Mouse (Mus musculus): Measurements from ENCODE around the gene Kctd15.

The Kctd15 gene

GRCm38 (mm10) chr7:34620411-34620810 is 36.1 kb downstream of the Kctd15 start:
- DNase-seq (ENCODE audit: low read depth): no peak

- no peak for DNase-seq (ENCODE audit: low read depth)
Observed at GRCm38 (mm10) chr7:34618141-34618890, 38.2 kb downstream of the Kctd15 start.

DNA sequence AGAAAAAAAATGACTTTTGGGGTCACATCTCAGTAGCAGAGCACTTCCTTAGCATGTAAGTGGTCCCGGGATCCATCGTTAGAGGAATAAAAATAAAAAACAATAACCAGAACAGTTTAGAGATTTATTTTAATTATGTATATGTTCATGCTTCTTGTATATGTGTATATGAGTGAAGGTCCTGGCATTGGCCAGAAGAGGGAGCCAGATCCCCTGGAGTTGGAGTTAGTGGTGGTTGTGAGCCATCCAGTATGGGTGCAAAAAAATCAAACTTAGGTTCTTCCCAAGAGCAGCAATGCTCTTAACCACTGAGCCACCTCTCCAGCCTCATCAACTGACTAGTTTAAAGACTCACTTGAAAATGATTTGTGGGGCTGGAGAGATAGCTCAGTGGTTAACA is 40.3 kb downstream of the Kctd15 start:
- DNase-seq (ENCODE audit: low read depth): no peak

- DNase-seq (ENCODE audit: low read depth): no peak
Observed at GRCm38 (mm10) chr7:34610445-34610844, 46.1 kb downstream of the Kctd15 start.

GRCm38 (mm10) chr7:34607334-34607970 is 49.1 kb downstream of the Kctd15 start:
- no peak for DNase-seq (ENCODE audit: low read depth)

- DNase-seq (ENCODE audit: low read depth): no peak
Observed at GRCm38 (mm10) chr7:34606729-34607128, 49.8 kb downstream of the Kctd15 start.

GRCm38 (mm10) chr7:34606051-34606450 is 50.5 kb downstream of the Kctd15 start:
- DNase-seq (ENCODE audit: low read depth): no peak

DNA sequence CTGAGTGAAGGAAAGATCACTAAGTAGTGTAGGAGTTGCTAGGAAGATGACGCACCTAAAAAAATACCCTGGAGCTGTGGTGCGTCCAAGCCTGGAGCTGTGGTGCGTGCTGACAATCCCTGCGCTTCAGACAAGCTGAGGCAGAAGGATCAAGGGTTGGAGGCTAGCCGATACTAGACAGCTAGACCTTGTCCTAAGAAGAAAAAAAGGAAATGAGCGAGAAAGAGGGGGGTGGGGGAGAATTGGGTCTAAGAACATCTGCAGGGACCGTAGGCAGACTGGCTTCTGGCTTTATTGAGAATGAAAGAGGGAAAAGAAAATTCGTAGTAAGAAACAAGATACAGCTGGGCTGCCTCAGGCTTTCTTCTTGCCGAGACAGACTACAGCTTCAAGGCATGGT is 58.0 kb downstream of the Kctd15 start:
- no peak for DNase-seq (ENCODE audit: low read depth)

- DNase-seq (ENCODE audit: low read depth): no peak
Observed at GRCm38 (mm10) chr7:34597986-34598385, 58.5 kb downstream of the Kctd15 start.

- no peak for DNase-seq (ENCODE audit: low read depth)
Observed at GRCm38 (mm10) chr7:34596531-34597235, 59.8 kb downstream of the Kctd15 start.

GRCm38 (mm10) chr7:34595307-34595565 is 61.3 kb downstream of the Kctd15 start:
- DNase-seq (ENCODE audit: low read depth): no peak

- DNase-seq (ENCODE audit: low read depth): peak; percentile 73
Observed at GRCm38 (mm10) chr7:34594501-34595306, 61.8 kb downstream of the Kctd15 start.

GRCm38 (mm10) chr7:34590711-34591110 is 65.8 kb downstream of the Kctd15 start:
- no peak for DNase-seq (ENCODE audit: low read depth)
